11 mouse cellular contexts compared by ENCODE assay signal in the genomic region with DNA sequence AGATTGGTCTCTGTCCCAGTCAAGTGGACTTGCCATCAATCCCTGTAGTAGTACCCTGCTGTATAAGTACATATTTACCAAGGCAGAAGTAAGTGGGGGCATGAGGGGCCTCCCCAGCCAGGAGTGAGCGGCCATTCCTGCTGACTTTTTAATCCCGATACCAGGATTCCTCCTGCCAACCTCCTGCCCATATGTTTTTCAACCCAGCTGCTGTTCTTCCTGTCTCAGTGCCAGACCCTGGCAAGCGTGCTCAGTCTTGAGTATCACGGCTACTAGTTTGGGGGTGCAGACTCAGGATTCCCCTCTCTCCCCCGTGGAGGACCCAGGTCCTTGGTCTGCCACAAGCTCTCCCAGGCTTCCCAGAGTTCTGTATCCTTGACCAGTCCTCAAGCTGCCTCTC. TPM values are rescaled to one million over a fixed set of nuclear protein-coding genes. Genes with fewer than 3 reads are reported as not detected.
DNase-seq lines count a peak whose midpoint lies in the region; ATAC-seq lines count a peak whose summit lies in the region.
"Had no signal": no experiment of that assay in that cellular context is flagged by ENCODE, and none has a peak within 500 bp of the region (broad histone marks: within the 10 kb centered on the region; RNA-seq: fewer than 3 reads in every experiment).

No protein-coding gene starts in this region.

- peak; percentile 94 for DNase-seq in heart, adult 11 months
- no peak for DNase-seq in heart, adult 9 months (ENCODE audit: low spot score in 2 of 2)
- peak; percentile 75 for DNase-seq in left cerebral cortex, postnatal 4 days
- no peak for DNase-seq in left cerebral cortex, adult 11 months (ENCODE audit: low spot score)
- DNase-seq in adipocyte (ENCODE audit: low spot score) = peak; percentile 31
- DNase-seq in liver, embryonic 13.5 days = no peak
- no peak for DNase-seq in retina, postnatal 1 day
- no peak for DNase-seq in cerebellum, postnatal 36 days

- WGBS in liver, embryonic 13.5 days (ENCODE audit: insufficient replicate concordance) = 71% methylated on average over 5 of the region's 5 CpGs

- H3K4me3 ChIP-seq in liver, embryonic 13.5 days (replicated peaks) = peak overlapping the region; percentile 78
- H3K4me3 ChIP-seq: midbrain, embryonic 10.5 days had no signal

- peaks cover 68% of the 10 kb centered on the region for H3K4me1 ChIP-seq in liver, embryonic 13.5 days (replicated peaks)

- no peaks in the 10 kb centered on the region for H3K9me3 ChIP-seq in liver, embryonic 13.5 days (replicated peaks)
- H3K9me3 ChIP-seq: midbrain, embryonic 10.5 days had no signal

- peak overlapping the region; percentile 91 for H3K4me2 ChIP-seq in liver, embryonic 13.5 days

- H3K9ac ChIP-seq in liver, embryonic 13.5 days = peak overlapping the region; percentile 61

- intact Hi-C loops in left cerebral cortex, postnatal 4 days (cut with DNase I) = no loop called here

- H3K27me3 ChIP-seq in liver, embryonic 13.5 days = no peaks in the 10 kb centered on the region

- H3K27ac ChIP-seq in liver, embryonic 13.5 days = peak overlapping the region; percentile 77
- H3K27ac ChIP-seq: midbrain, embryonic 10.5 days had no signal

- H3K36me3 ChIP-seq in liver, embryonic 13.5 days = peaks cover 50% of the 10 kb centered on the region
- H3K36me3 ChIP-seq: midbrain, embryonic 10.5 days had no signal

- no peak for ATAC-seq in liver, embryonic 13.5 days (ENCODE audit: low read depth)

RNA-seq across cellular contexts. Expression of gene Trim25, which starts 3.4 kb away (rescaled TPM):
- total RNA-seq in left cerebral cortex, postnatal 4 days (2021) = 1 to 10 TPM; 5.6 to 5.8 TPM
- 18.0 and 20.6 TPM in 2 replicates for polyA plus RNA-seq in liver, embryonic 13.5 days (2015; fragmentation: Nextera tagmentation; extraction: Ambion mirVana)

RNA-seq across cellular contexts. Expression of gene Coil, which starts 32.6 kb away (rescaled TPM):
- 10 to 100 TPM; 27.8 to 28.3 TPM for total RNA-seq in left cerebral cortex, postnatal 4 days (2021)
- 5.6 and 7.1 TPM in 2 replicates for polyA plus RNA-seq in liver, embryonic 13.5 days (2015; fragmentation: Nextera tagmentation; extraction: Ambion mirVana)

RNA-seq across cellular contexts. Expression of gene Elobl, which starts 35.9 kb away (rescaled TPM):
- not detected for total RNA-seq in left cerebral cortex, postnatal 4 days (2021)
- not detected in 2 replicates for polyA plus RNA-seq in liver, embryonic 13.5 days (2015; fragmentation: Nextera tagmentation; extraction: Ambion mirVana)
- total RNA-seq: layer of hippocampus, postnatal 10 days had no signal
- polyA plus RNA-seq: midbrain, embryonic 10.5 days; urinary bladder, adult 2 months had no signal

RNA-seq across cellular contexts. Expression of gene Scpep1, which starts 47.4 kb away (rescaled TPM):
- 10 to 100 TPM; 26.7 to 26.8 TPM for total RNA-seq in left cerebral cortex, postnatal 4 days (2021)
- polyA plus RNA-seq in liver, embryonic 13.5 days (2015; fragmentation: Nextera tagmentation; extraction: Ambion mirVana) = 40.4 and 47.1 TPM in 2 replicates

Comparison
In these comparisons a context has a peak if more than half of its experiments do, and no peak if none do; other contexts are left out.
1. DNase-seq: peak in heart, adult 11 months (single experiment), left cerebral cortex, postnatal 4 days (single experiment) and adipocyte (single experiment); none in heart, adult 9 months (0 of 2), left cerebral cortex, adult 11 months (single experiment), liver, embryonic 13.5 days (single experiment), retina, postnatal 1 day (single experiment) and cerebellum, postnatal 36 days (0 of 2).